Mouse (Mus musculus): ENCODE results near the gene Olfr575. TPM values are rescaled to one million over a fixed set of nuclear protein-coding genes. Genes with fewer than 3 reads are reported as not detected.

The Olfr575 gene
- polyA plus RNA-seq, 1 experiment from 2014 or later, result not detected

Other genes starting within 250 kb of the Olfr575 start
- not detected in 2 replicates for gene Olfr33, start 239.7 kb downstream of the Olfr575 start, polyA plus RNA-seq (2014; fragmentation: Nextera tagmentation; extraction: Ambion mirVana)
- gene Olfr559, start 231.3 kb downstream of the Olfr575 start, polyA plus RNA-seq (2014; fragmentation: Nextera tagmentation; extraction: Ambion mirVana), result not detected in 2 replicates
- not detected in 2 replicates for gene Olfr560, start 199.4 kb downstream of the Olfr575 start, polyA plus RNA-seq (2014; fragmentation: Nextera tagmentation; extraction: Ambion mirVana)
- not detected in 2 replicates for gene Olfr78, start 199.3 kb downstream of the Olfr575 start, polyA plus RNA-seq (2014; fragmentation: Nextera tagmentation; extraction: Ambion mirVana)
- not detected in 2 replicates for gene Olfr561, start 187.6 kb downstream of the Olfr575 start, polyA plus RNA-seq (2014; fragmentation: Nextera tagmentation; extraction: Ambion mirVana)
- gene Olfr564, start 155.3 kb downstream of the Olfr575 start, polyA plus RNA-seq (2014; fragmentation: Nextera tagmentation; extraction: Ambion mirVana), result not detected in 2 replicates
- gene Olfr566, start 100.0 kb downstream of the Olfr575 start, polyA plus RNA-seq (2014; fragmentation: Nextera tagmentation; extraction: Ambion mirVana), result not detected in 2 replicates
- not detected in 2 replicates for gene Olfr568, start 81.7 kb downstream of the Olfr575 start, polyA plus RNA-seq (2014; fragmentation: Nextera tagmentation; extraction: Ambion mirVana)
- gene Olfr569, start 67.9 kb downstream of the Olfr575 start, polyA plus RNA-seq (2014; fragmentation: Nextera tagmentation; extraction: Ambion mirVana), result not detected in 2 replicates
- gene Olfr570, start 64.2 kb downstream of the Olfr575 start, polyA plus RNA-seq (2014; fragmentation: Nextera tagmentation; extraction: Ambion mirVana), result not detected in 2 replicates
- gene Olfr571, start 41.2 kb downstream of the Olfr575 start, polyA plus RNA-seq (2014; fragmentation: Nextera tagmentation; extraction: Ambion mirVana), result not detected in 2 replicates
- not detected in 2 replicates for gene Olfr572, start 34.4 kb downstream of the Olfr575 start, polyA plus RNA-seq (2014; fragmentation: Nextera tagmentation; extraction: Ambion mirVana)
- gene Olfr573-ps1, start 16.2 kb downstream of the Olfr575 start, polyA plus RNA-seq (2014; fragmentation: Nextera tagmentation; extraction: Ambion mirVana), result not detected in 2 replicates
- not detected in 2 replicates for gene Olfr574, start 10.3 kb downstream of the Olfr575 start, polyA plus RNA-seq (2014; fragmentation: Nextera tagmentation; extraction: Ambion mirVana)
- not detected in 2 replicates for gene Olfr576, start 3.9 kb upstream of the Olfr575 start, polyA plus RNA-seq (2014; fragmentation: Nextera tagmentation; extraction: Ambion mirVana)
- gene Olfr577, start 17.2 kb upstream of the Olfr575 start, polyA plus RNA-seq (2014; fragmentation: Nextera tagmentation; extraction: Ambion mirVana), result not detected in 2 replicates
- gene Olfr578, start 30.5 kb upstream of the Olfr575 start, polyA plus RNA-seq (2014; fragmentation: Nextera tagmentation; extraction: Ambion mirVana), result not detected in 2 replicates
- not detected in 2 replicates for gene Olfr582, start 79.2 kb upstream of the Olfr575 start, polyA plus RNA-seq (2014; fragmentation: Nextera tagmentation; extraction: Ambion mirVana)
- not detected in 2 replicates for gene Olfr583, start 92.5 kb upstream of the Olfr575 start, polyA plus RNA-seq (2014; fragmentation: Nextera tagmentation; extraction: Ambion mirVana)
- gene Olfr584, start 123.1 kb upstream of the Olfr575 start, polyA plus RNA-seq (2014; fragmentation: Nextera tagmentation; extraction: Ambion mirVana), result not detected in 2 replicates
- gene Olfr585, start 138.9 kb upstream of the Olfr575 start, polyA plus RNA-seq (2014; fragmentation: Nextera tagmentation; extraction: Ambion mirVana), result not detected in 2 replicates
- gene Olfr586, start 166.9 kb upstream of the Olfr575 start, polyA plus RNA-seq (2014; fragmentation: Nextera tagmentation; extraction: Ambion mirVana), result not detected in 2 replicates
- not detected in 2 replicates for gene Olfr588-ps1, start 182.1 kb upstream of the Olfr575 start, polyA plus RNA-seq (2014; fragmentation: Nextera tagmentation; extraction: Ambion mirVana)
- gene Olfr589, start 197.6 kb upstream of the Olfr575 start, polyA plus RNA-seq (2014; fragmentation: Nextera tagmentation; extraction: Ambion mirVana), result not detected in 2 replicates
- gene Olfr591, start 219.6 kb upstream of the Olfr575 start, polyA plus RNA-seq (2014; fragmentation: Nextera tagmentation; extraction: Ambion mirVana), result not detected in 2 replicates
- not detected in 2 replicates for gene Olfr592, start 226.0 kb upstream of the Olfr575 start, polyA plus RNA-seq (2014; fragmentation: Nextera tagmentation; extraction: Ambion mirVana)

Measured in liver, embryonic 11.5 days (tissue).